Mouse (Mus musculus): ENCODE data around the gene Ppm1l.

Gene Ppm1l

GRCm38 (mm10) chr3:69502009-69502408 lies 185.3 kb downstream of the Ppm1l start:
- no peak for DNase-seq

DNA sequence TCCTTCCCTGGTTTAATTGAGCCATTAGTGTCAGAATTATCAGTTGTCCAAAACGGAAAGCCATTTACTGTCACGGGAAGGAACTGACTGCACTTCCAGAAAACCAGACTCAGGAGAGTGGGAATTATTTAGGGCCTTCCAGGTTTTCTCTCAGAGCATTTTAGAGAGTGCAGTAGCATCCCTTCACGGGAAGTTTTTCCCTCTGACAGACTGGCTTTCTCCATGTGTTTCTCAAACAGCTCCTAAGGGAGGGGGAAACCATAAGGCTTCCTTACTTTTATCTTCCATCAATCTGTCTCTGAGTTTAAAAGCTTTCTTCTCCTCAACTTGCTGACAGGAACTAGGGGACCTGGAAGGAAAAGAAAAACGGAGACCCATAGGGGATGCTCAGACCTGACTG lies 185.9 kb downstream of the Ppm1l start:
- DNase-seq = no peak

- no peak for DNase-seq
These were observed 188.4 kb downstream of the Ppm1l start for GRCm38 (mm10) chr3:69505090-69505489.

DNA sequence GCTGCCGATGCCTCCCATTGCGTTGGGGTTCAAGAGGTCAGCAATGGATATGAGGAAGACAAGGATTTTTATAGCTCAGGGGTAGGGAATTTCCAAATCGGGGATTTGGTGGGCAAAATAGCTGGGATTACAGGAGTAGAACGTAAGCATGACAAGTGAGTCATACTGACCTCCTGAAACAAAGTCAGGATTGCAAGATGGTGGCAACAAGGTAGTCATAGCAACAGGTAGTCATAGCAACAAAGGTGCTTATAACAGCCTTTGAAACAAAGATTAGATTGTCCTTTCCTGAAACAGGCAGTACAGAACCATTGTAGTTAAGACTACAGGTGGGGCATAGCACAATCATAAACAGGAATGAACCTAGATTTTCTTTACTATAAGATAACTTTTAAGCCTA lies 189.7 kb downstream of the Ppm1l start:
- DNase-seq = no peak

DNA sequence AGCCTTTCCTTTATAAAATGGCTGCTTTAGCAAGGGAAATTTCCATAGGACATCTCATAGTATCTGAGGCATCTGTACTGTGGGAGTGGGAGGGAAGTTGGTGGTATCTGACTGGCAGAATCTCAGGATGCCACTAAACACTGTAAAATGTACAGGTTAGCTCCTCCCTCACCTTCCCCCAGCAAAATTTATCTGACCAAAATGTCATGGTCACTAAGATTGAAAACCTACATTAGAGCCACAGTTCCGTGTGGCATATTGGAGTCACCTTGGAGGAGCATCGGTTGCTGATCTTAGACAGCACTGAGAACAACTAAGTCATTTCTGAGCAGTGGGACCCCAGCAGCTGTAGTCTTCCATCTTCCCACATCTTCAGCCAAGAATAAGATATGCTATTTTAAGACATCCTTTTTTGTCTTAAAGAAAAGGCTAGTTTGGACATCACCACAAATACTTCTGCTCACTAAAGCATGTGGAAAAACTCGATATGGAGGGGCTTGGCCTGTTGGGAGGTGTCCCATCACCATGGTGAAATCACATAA lies 192.8 kb downstream of the Ppm1l start:
- no peak for DNase-seq

DNA sequence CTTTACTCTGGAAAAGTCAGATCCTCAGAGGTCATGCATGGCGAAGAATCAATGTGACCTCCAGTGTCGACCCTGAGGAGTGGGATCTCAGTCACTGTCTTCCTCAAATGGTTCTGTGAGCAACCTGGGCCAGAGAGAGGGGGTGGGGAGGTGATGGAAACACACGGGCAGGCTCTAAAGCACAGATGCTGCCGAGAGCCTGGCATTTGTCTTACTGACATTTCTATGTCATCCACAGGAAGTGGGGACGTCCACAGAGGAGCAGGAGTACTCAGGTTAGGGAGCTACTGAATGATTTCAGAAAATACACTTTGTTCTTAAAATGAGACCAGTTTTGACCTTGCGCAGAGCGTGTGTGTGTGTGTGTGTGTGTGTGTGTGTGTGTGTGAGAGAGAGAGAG lies 195.2 kb downstream of the Ppm1l start:
- no peak for DNase-seq

DNA sequence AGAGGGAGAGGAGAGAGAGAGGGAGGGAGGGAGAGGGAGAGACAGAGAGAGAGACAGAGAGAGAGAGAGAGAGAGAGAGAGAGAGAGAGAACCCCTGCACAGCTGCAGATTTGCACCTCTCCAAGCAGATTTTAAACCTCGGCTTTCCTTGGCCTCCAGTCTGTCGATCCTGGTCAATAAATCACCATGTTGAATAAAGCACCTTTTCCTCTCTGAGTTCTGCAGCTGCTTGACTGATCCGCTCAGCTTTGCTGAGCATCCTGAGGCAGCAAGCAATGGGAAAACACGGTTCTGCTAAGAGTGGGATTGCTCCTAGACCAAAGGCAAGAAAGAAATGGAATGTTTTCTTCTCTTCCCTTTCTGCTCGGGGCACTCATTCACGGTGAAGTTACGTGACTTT lies 195.7 kb downstream of the Ppm1l start:
- no peak for DNase-seq

DNA sequence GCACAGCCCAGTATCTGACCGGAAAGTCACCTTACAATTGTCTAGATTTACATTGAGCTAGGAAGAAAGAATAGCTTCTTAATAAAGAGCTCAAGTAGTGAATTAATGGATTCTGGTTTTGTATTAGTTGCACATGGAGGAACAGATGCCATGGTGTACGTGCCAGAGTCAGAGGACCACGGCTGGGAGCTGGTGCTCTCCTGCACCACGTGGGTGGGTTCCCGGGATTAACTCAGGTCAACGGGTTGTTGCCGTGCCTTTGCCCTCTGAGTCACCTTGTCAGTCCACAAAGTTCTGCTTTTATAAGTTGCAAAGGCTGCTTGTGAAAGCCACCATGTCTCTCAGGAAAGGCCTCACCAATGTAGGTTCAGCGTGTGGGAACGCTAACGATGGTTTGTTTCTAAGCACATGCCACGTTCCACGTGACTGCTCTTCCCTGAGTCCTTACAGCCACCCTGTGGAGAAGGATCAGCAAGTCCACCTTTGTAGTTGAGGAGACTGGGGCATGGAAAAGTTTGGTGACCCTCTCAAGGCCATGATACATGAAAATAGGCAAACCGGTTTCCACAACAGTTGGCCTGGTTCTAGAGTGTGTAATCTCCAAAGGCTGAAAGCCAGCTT lies 199.2 kb downstream of the Ppm1l start:
- no peak for DNase-seq

GRCm38 (mm10) chr3:69519188-69519587 lies 202.5 kb downstream of the Ppm1l start:
- DNase-seq = no peak

GRCm38 (mm10) chr3:69519789-69520558 lies 203.3 kb downstream of the Ppm1l start:
- DNase-seq = no peak

GRCm38 (mm10) chr3:69522270-69522669 lies 205.6 kb downstream of the Ppm1l start:
- no peak for DNase-seq

DNA sequence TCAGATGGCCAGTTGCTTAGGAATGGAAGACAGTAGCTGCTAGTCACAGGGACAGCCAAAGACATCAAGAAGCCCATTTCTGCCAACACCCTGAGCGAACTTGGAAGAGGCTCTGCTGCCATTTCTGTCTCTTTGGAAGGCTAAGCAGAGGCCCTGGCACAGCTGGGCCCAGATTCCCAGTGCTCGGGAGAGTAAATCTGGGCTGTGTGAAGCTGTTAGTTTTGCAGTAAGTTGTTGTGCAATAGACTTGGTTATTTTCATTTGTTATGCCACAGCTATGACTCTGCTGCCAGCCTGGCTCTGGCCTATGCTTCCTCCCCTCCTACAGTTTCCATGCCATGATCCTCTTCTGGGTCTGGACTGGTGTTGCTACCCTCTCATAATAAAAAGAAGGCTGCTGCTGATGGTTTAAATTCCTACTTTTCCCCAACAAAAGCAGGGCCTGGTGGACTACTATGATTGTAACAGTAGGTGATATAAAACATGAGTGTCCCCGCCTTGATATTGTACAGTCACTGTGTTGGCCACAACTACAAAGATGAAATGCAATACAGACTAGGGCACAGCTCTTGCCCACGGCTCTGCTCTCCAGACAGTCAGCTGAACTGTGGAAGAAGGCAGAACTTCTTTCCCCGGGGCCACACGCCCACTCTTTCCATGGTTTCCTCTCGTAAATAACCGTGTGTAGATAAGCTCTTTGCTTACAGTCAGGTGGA lies 207.9 kb downstream of the Ppm1l start:
- no peak for DNase-seq

DNA sequence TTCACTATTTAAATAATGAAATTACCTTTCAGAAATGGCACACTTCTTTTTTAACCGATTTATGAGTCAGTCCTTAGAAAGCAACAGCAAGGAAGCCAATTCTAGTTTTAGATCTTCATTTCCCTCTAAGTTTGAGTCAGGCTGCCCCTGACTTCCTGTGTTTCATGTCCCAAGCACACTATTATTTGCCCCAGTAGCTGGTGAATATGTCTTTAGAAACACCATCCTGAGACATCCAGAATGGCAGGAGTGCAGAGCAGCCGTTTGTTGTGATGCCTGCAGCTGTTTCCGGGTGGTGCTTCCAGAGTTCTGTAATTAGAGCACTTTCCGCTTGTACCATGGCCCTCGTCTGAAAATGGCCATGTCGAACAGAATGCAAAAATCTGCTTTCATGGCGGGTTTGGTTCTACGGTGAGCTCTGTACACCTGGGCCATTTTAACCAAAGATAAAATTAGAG lies 208.4 kb downstream of the Ppm1l start:
- no peak for DNase-seq

GRCm38 (mm10) chr3:69527384-69527783 lies 210.7 kb downstream of the Ppm1l start:
- no peak for DNase-seq

DNA sequence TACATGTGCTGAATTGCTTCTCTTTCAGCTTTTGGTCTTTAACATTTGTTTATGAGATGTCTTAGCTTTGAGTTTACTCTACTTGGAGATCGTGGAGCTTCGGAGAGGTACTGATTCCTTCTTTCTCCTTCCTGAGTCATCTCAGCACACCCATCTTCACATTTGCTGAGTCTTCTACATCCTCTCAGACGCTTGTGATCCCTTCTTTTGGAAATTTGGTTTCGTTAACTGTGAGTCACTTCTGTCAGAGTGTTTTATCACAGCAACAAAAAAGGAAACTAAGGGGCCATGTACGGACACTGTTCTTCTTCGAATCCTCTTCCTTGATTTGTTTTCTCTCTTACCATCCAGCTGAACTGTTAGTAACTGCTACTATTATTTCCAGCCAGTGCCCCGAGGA lies 212.9 kb downstream of the Ppm1l start:
- DNase-seq = no peak

GRCm38 (mm10) chr3:69531511-69531910 lies 214.8 kb downstream of the Ppm1l start:
- no peak for DNase-seq

GRCm38 (mm10) chr3:69532687-69533086 lies 216.0 kb downstream of the Ppm1l start:
- no peak for DNase-seq

DNA sequence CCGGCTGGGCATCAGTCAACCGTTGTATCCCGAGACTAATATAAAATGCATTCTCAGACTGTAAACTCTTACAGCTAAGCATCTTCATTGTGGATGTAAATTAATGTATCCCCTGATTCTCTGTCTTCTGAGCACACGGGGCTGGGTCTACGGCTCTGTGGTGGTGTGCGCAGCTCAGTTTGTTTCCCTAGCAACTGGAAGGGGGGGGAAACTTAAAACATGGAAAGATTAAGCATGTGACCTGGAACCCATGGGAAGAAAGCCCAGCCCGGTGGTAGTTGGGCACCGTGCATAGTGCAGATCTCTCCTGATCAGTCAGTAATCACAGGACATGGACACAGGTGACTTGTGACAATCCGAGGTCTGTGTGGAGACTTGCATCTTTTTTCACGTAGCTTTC lies 218.8 kb downstream of the Ppm1l start:
- no peak for DNase-seq

DNA sequence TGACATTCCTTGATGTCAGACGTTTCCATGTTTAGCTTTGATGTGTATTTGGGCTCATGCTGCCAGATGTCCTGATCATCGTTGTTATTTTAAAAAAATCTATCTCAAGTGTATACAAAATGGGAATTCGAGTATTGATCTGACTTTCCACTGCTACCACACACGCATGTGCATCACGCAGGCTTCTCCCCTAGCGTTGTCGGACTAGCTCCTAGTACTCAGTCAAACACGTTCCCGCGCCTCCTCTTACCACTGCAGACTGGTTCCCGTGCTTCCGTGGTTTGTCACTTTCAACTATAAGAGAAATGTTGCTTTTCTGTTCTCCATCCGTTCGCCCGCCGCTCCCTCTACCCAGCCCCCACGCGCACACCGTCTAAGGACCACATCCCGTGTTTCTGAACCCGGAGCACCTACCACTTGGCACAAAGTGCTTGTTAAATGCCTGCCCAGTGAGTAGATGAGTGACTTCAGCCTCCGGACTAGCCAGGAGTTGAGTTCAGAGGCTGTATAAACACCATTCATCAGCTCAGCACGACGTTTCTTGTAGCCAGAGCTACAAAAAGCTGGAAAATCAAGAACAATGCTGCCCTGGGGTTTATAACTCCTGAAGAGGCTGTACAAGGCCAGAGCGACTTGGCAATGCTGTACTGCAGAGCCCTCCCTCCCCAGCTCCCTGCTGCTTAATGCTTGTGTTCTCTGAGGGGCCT lies 219.4 kb downstream of the Ppm1l start:
- DNase-seq = no peak

GRCm38 (mm10) chr3:69542962-69543361 lies 226.3 kb downstream of the Ppm1l start:
- DNase-seq = no peak

- DNase-seq = no peak
These were observed 227.1 kb downstream of the Ppm1l start for GRCm38 (mm10) chr3:69543730-69544129.

GRCm38 (mm10) chr3:69545017-69545416 lies 228.4 kb downstream of the Ppm1l start:
- DNase-seq = no peak

Data from thymus, adult 18-20 months (tissue).